In the genomic region with DNA sequence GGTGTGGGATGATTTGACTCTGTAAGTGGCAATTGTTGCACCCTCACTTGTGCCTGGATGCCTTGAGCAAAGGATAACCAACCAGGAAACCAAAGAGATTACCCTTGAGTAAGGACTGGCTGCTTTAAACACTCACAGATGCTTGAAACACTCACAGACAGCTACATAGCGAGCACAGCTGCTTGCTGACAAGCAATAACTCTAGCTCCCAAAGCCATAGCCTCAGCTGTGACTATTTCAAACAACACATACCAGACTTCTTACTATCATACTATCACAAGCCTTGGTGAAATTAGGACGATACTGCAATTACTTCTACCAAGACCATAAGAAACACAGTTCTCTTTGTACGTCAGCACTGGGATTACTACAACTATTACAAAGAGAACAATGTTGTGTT, we compare ENCODE assay signal across 19 mouse cellular contexts.
DNase-seq lines count a peak whose midpoint lies in the region; ATAC-seq and TF ChIP-seq lines count a peak whose summit lies in the region.
"Had no signal": no experiment of that assay in that cellular context is flagged by ENCODE, and none has a peak within 500 bp of the region (broad histone marks: within the 10 kb centered on the region; RNA-seq: fewer than 3 reads in every experiment).

No protein-coding gene starts in this region.

- no peak overlapping the region for H3K4me3 ChIP-seq in embryonic facial prominence, embryonic 11.5 days (ENCODE audit: low read depth, low read length)
- no peak overlapping the region for H3K4me3 ChIP-seq in embryonic facial prominence, embryonic 10.5 days
- no peak overlapping the region for H3K4me3 ChIP-seq in lung, embryonic 14.5 days (ENCODE audit: low read depth, low read length)
- no peak overlapping the region for H3K4me3 ChIP-seq in lung, postnatal 0 days (ENCODE audit: low read depth, low read length)
- H3K4me3 ChIP-seq: embryonic facial prominence, embryonic 12.5 days; forebrain, embryonic 13.5 days; heart, embryonic 12.5 days; hindbrain, embryonic 15.5 days had no signal

- TF ChIP-seq EP300 in lung, postnatal 0 days (IDR thresholded peaks at IDR 0.05) = no peak

- H3K9me3 ChIP-seq in embryonic facial prominence, embryonic 11.5 days (replicated peaks; ENCODE audit: control insufficient read depth, low read length) = no peaks in the 10 kb centered on the region
- no peaks in the 10 kb centered on the region for H3K9me3 ChIP-seq in embryonic facial prominence, embryonic 10.5 days
- H3K9me3 ChIP-seq in lung, embryonic 14.5 days (ENCODE audit: low read depth, low read length) = no peaks in the 10 kb centered on the region
- no peaks in the 10 kb centered on the region for H3K9me3 ChIP-seq in lung, postnatal 0 days (ENCODE audit: low read length)
- H3K9me3 ChIP-seq: embryonic facial prominence, embryonic 12.5 days; forebrain, embryonic 13.5 days; heart, embryonic 12.5 days; hindbrain, embryonic 15.5 days had no signal

- no peak overlapping the region for H3K4me2 ChIP-seq in embryonic facial prominence, embryonic 11.5 days (ENCODE audit: low read depth, low read length)
- H3K4me2 ChIP-seq in lung, embryonic 14.5 days = no peak overlapping the region
- H3K4me2 ChIP-seq in lung, postnatal 0 days (replicated peaks; ENCODE audit: low read depth, low read length) = no peak overlapping the region
- H3K4me2 ChIP-seq: embryonic facial prominence, embryonic 12.5 days; forebrain, embryonic 13.5 days; heart, embryonic 12.5 days; hindbrain, embryonic 15.5 days had no signal

- no peak overlapping the region for H3K9ac ChIP-seq in embryonic facial prominence, embryonic 11.5 days (replicated peaks; ENCODE audit: low read length)
- H3K9ac ChIP-seq in lung, embryonic 14.5 days = no peak overlapping the region
- no peak overlapping the region for H3K9ac ChIP-seq in lung, postnatal 0 days (replicated peaks; ENCODE audit: low read depth)
- H3K9ac ChIP-seq: embryonic facial prominence, embryonic 12.5 days; forebrain, embryonic 13.5 days; heart, embryonic 12.5 days; hindbrain, embryonic 15.5 days had no signal

- peak; percentile 43 for DNase-seq in embryonic facial prominence, embryonic 11.5 days (ENCODE audit: low spot score)
- no peak for DNase-seq in embryonic facial prominence, embryonic 10.5 days (ENCODE audit: low spot score)
- DNase-seq in lung, embryonic 14.5 days = peak; percentile 81
- DNase-seq in lung, postnatal 14 days = no peak
- DNase-seq in lung, postnatal 0 days (ENCODE audit: low spot score) = peak; percentile 75
- DNase-seq in mesoderm, embryonic 11.5 days (ENCODE audit: low read depth, low spot score) = peak; percentile 49
- DNase-seq in gastrocnemius, postnatal 10 days = no peak
- DNase-seq in ovary, postnatal 36 days (ENCODE audit: low spot score) = no peak
- DNase-seq: adrenal gland, postnatal 14 days; cerebellum, adult 11-12 months; cerebellum, adult 9-10 months; cerebellum, postnatal 25 days; gastrocnemius, postnatal 25 days had no signal

- no peaks in the 10 kb centered on the region for H3K4me1 ChIP-seq in embryonic facial prominence, embryonic 11.5 days (ENCODE audit: control insufficient read depth, insufficient read depth, low read length)
- no peaks in the 10 kb centered on the region for H3K4me1 ChIP-seq in embryonic facial prominence, embryonic 10.5 days
- no peaks in the 10 kb centered on the region for H3K4me1 ChIP-seq in lung, embryonic 14.5 days (ENCODE audit: insufficient read depth)
- H3K4me1 ChIP-seq in lung, postnatal 0 days (ENCODE audit: insufficient read depth, low read depth, low read length) = no peaks in the 10 kb centered on the region
- H3K4me1 ChIP-seq: embryonic facial prominence, embryonic 12.5 days; heart, embryonic 12.5 days; hindbrain, embryonic 15.5 days had no signal

- H3K27ac ChIP-seq in embryonic facial prominence, embryonic 11.5 days (replicated peaks; ENCODE audit: low read depth, low read length) = no peak overlapping the region
- H3K27ac ChIP-seq in embryonic facial prominence, embryonic 10.5 days (replicated peaks) = no peak overlapping the region
- H3K27ac ChIP-seq in lung, embryonic 14.5 days (ENCODE audit: low read depth) = no peak overlapping the region
- H3K27ac ChIP-seq in lung, postnatal 0 days (ENCODE audit: low read length) = no peak overlapping the region
- H3K27ac ChIP-seq: embryonic facial prominence, embryonic 12.5 days; forebrain, embryonic 13.5 days; hindbrain, embryonic 15.5 days had no signal

- TF ChIP-seq CTCF in lung, embryonic 14.5 days (IDR thresholded peaks at IDR 0.05; ENCODE audit: low read depth) = no peak
- no peak for TF ChIP-seq CTCF in lung, postnatal 0 days (IDR thresholded peaks at IDR 0.05)

- WGBS in embryonic facial prominence, embryonic 11.5 days = 56% methylated on average over 3 of the region's 3 CpGs
- 70% methylated on average over 3 of the region's 3 CpGs for WGBS in embryonic facial prominence, embryonic 10.5 days
- 32% methylated on average over 3 of the region's 3 CpGs for WGBS in lung, embryonic 14.5 days
- 53% methylated on average over 3 of the region's 3 CpGs for WGBS in lung, postnatal 0 days

- no peaks in the 10 kb centered on the region for H3K27me3 ChIP-seq in embryonic facial prominence, embryonic 11.5 days (ENCODE audit: control insufficient read depth, insufficient read depth, low read length)
- no peaks in the 10 kb centered on the region for H3K27me3 ChIP-seq in embryonic facial prominence, embryonic 10.5 days (replicated peaks; ENCODE audit: low read depth, poor library complexity, severe bottlenecking)
- no peaks in the 10 kb centered on the region for H3K27me3 ChIP-seq in lung, embryonic 14.5 days (ENCODE audit: insufficient read depth, low read length)
- no peaks in the 10 kb centered on the region for H3K27me3 ChIP-seq in lung, postnatal 0 days (replicated peaks; ENCODE audit: insufficient read depth, low read length)
- H3K27me3 ChIP-seq: embryonic facial prominence, embryonic 12.5 days; forebrain, embryonic 13.5 days; heart, embryonic 12.5 days; hindbrain, embryonic 15.5 days; Patski had no signal

- ATAC-seq in embryonic facial prominence, embryonic 11.5 days (replicated peaks; ENCODE audit: insufficient number of reproducible peaks, low FRiP score, low TSS enrichment, low read depth) = no peak
- ATAC-seq in lung, embryonic 14.5 days (ENCODE audit: insufficient read depth) = peak; percentile 97
- ATAC-seq in lung, postnatal 0 days = peak; percentile 85
- ATAC-seq: activated CD4-positive, CD25-positive, alpha-beta regulatory T cell, adult 4 months; forebrain, embryonic 13.5 days; Patski had no signal

- H3K36me3 ChIP-seq in embryonic facial prominence, embryonic 11.5 days (replicated peaks; ENCODE audit: control insufficient read depth, insufficient read depth, low read depth, low read length) = no peaks in the 10 kb centered on the region
- H3K36me3 ChIP-seq in embryonic facial prominence, embryonic 10.5 days (replicated peaks) = no peaks in the 10 kb centered on the region
- no peaks in the 10 kb centered on the region for H3K36me3 ChIP-seq in lung, embryonic 14.5 days (ENCODE audit: insufficient read depth)
- no peaks in the 10 kb centered on the region for H3K36me3 ChIP-seq in lung, postnatal 0 days (ENCODE audit: insufficient read depth, low read length)
- H3K36me3 ChIP-seq: embryonic facial prominence, embryonic 12.5 days; heart, embryonic 12.5 days; hindbrain, embryonic 15.5 days had no signal

Comparison
In these comparisons a context has a peak if more than half of its experiments do, and no peak if none do; other contexts are left out.
1. DNase-seq: peak in embryonic facial prominence, embryonic 11.5 days (single experiment), lung, embryonic 14.5 days (single experiment), lung, postnatal 0 days (single experiment) and mesoderm, embryonic 11.5 days (single experiment); none in embryonic facial prominence, embryonic 10.5 days (single experiment), lung, postnatal 14 days (single experiment), gastrocnemius, postnatal 10 days (single experiment) and ovary, postnatal 36 days (single experiment).